Mouse (Mus musculus) liver, embryonic 14.5 days (tissue): ENCODE data around the gene Mst1. TPM values are rescaled to one million over a fixed set of nuclear protein-coding genes. Genes with fewer than 3 reads are reported as not detected.

ENCODE experiments used
- ATAC-seq: fragments of 200-750 bp; cut with Nextera tagmentation; 2 replicates; pipeline ENCODE4 v1.8.0; 2017; ENCODE audit warnings: moderate number of reproducible peaks, mild to moderate bottlenecking, moderate library complexity; ENCODE audit not compliant: insufficient read depth
- DNase-seq, 3 experiments: peaks; one replicate each; pipeline ENCODE4 v3.0.0-alpha.2; 2012 to 2013; ENCODE audit warnings: low read depth in 3 of 3, low spot score in 3 of 3
- H3K27ac ChIP-seq: fragments of 300-500 bp; sonication (generic); 2 replicates; pipeline ENCODE4 v1.5.1; 2014; ENCODE audit warnings: moderate library complexity, mild to moderate bottlenecking, control low read depth, inconsistent platforms
- H3K27me3 ChIP-seq: fragments of 300-500 bp; sonication (generic); 2 replicates; pipeline ENCODE4 v1.6.1; 2014; ENCODE audit warnings: mild to moderate bottlenecking, low read length, moderate library complexity; ENCODE audit not compliant: control insufficient read depth, insufficient read depth
- H3K36me3 ChIP-seq: fragments of 300-500 bp; sonication (generic); replicated peaks from 2 replicates; pipeline ENCODE4 v1.6.1; 2014; ENCODE audit warnings: low read depth; ENCODE audit not compliant: control insufficient read depth, insufficient read depth
- H3K4me1 ChIP-seq, 2 experiments: fragments of 200-500 bp in 1 of 2; fragments of 300-500 bp in 1 of 2; sonication (generic) in 1 of 2; replicated peaks; 2 replicates each; pipeline ENCODE4 v1.6.1; 2012 to 2014; ENCODE audit warnings: antibody characterized with exemption in 1 of 2, inconsistent platforms in 1 of 2, low read length in 1 of 2; ENCODE audit not compliant: control insufficient read depth in 2 of 2, insufficient read depth in 2 of 2
- H3K4me2 ChIP-seq: fragments of 300-500 bp; sonication (generic); 2 replicates; pipeline ENCODE4 v1.6.1; 2014; ENCODE audit warnings: low read depth, mild to moderate bottlenecking, control low read depth, moderate library complexity
- H3K4me3 ChIP-seq, 2 experiments: fragments of 200-500 bp in 1 of 2; fragments of 300-500 bp in 1 of 2; sonication (generic) in 1 of 2; 2 replicates each; pipeline ENCODE4 v1.5.1; 2012 to 2014; ENCODE audit warnings: low read depth in 2 of 2, low read length in 2 of 2, mild to moderate bottlenecking in 2 of 2, control low read depth in 1 of 2, inconsistent platforms in 1 of 2, moderate library complexity in 1 of 2; ENCODE audit not compliant: insufficient read depth in 1 of 2
- H3K9ac ChIP-seq: fragments of 300-500 bp; sonication (generic); replicated peaks from 2 replicates; pipeline ENCODE4 v1.6.1; 2014; ENCODE audit warnings: mild to moderate bottlenecking, control low read depth, moderate library complexity
- H3K9me3 ChIP-seq: fragments of 300-500 bp; sonication (generic); 2 replicates; pipeline ENCODE4 v1.6.1; 2016; ENCODE audit warnings: low read length, mixed read lengths; ENCODE audit not compliant: control insufficient read depth
- CTCF ChIP-seq: IDR thresholded peaks from 2 replicates; pipeline ENCODE4 v1.5.1; 2016; ENCODE audit warnings: antibody characterized with exemption, low read depth, control low read depth
- EP300 ChIP-seq: IDR thresholded peaks from 2 replicates; pipeline ENCODE4 v1.6.1; 2016; ENCODE audit warnings: antibody characterized with exemption, low read depth
- WGBS: fragments of 180-500 bp; shearing (Covaris S2); extraction: QIAGEN DNeasy Blood & Tissue Kit; methylation state at CpG from one replicate; pipeline ENCODE4 v1.1.7; 2014; ENCODE audit not compliant: insufficient replicate concordance; 5-methylcytosine and 5-hydroxymethylcytosine counted together
- polyA plus RNA-seq, 2 experiments: library from polyadenylated mRNA; depleted of rRNA in 1 of 2; stranded (reverse) in 1 of 2; unstranded in 1 of 2; fragments of >200 nt; fragmentation: Nextera tagmentation in 1 of 2; extraction: Ambion mirVana in 1 of 2; gene quantifications; 2 replicates each; pipeline versions ENCODE4 v1.2.1 to v1.2.3; 2012 to 2014

Mst1 gene
- polyA plus RNA-seq, 2 experiments: 21.0 to 24.1 TPM

DNA sequence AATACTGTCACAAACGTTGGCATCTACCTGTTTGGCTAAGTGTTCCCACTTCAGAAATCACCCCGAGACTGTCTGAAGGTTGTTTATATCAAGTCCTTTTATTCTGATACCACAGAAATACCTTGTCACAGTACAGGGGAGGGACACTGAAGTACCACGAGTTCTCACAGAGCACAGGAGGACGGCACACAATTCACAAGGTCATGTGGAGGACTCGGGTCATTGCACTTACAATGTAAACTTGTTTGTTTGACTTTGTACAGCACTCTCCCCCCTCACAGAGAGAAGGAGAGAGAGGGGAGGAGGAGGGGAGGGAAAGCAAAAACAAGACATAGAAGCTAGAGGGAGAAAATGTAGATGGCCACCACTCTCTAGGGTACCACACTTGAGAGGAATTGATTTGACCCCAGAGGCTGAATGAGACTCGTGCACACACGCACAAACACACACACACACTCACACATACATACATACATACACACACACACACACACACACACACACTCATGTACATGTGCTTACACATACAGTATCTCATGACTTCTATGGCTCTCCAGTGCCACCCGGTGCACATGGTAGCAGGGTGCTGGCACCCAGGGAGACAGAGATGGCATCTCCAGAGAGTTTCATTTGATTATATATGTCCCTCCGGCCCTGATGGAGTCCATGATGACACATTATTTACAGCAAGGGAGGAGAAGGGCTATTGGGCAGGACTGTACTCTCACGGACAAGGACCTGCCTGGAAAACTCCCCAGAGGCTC lies 15.9 kb downstream of the Mst1 start:
- Histone ChIP-seq H3K4me2 (peak overlapping the region; percentile 93), H3K9me3 (no peaks in the 10 kb centered on the region), H3K27ac (peak overlapping the region; percentile 96), H3K36me3 (peaks cover 19% of the 10 kb centered on the region), H3K4me3 (peak overlapping the region; percentile 95 to 98), H3K4me1 (peaks cover 25 to 27% of the 10 kb centered on the region in 2 experiments), H3K27me3 (no peaks in the 10 kb centered on the region), H3K9ac (peak overlapping the region; percentile 85)
- ATAC-seq (no peak), DNase-seq (no peak)
- peak; percentile 72 for TF ChIP-seq CTCF
- no peak for TF ChIP-seq EP300
- 39% methylated on average over 10 of the region's 10 CpGs for WGBS

GRCm38 (mm10) chr9:108099619-108100018 lies 19.4 kb downstream of the Mst1 start:
- no peak overlapping the region for H3K9ac ChIP-seq
- no peaks in the 10 kb centered on the region for H3K9me3 ChIP-seq
- DNase-seq: no peak
- no peak overlapping the region for H3K4me2 ChIP-seq
- H3K36me3 ChIP-seq: no peaks in the 10 kb centered on the region
- no peaks in the 10 kb centered on the region for H3K27me3 ChIP-seq
- no peak for TF ChIP-seq EP300
- TF ChIP-seq CTCF: no peak
- H3K4me3 ChIP-seq: no peak overlapping the region
- no peak overlapping the region; the same call in 1 of the 2 replicates for H3K27ac ChIP-seq
- ATAC-seq: no peak
- peaks cover 26 to 29% of the 10 kb centered on the region in 2 experiments for H3K4me1 ChIP-seq
- 87% methylated on average over 8 of the region's 8 CpGs for WGBS

DNA sequence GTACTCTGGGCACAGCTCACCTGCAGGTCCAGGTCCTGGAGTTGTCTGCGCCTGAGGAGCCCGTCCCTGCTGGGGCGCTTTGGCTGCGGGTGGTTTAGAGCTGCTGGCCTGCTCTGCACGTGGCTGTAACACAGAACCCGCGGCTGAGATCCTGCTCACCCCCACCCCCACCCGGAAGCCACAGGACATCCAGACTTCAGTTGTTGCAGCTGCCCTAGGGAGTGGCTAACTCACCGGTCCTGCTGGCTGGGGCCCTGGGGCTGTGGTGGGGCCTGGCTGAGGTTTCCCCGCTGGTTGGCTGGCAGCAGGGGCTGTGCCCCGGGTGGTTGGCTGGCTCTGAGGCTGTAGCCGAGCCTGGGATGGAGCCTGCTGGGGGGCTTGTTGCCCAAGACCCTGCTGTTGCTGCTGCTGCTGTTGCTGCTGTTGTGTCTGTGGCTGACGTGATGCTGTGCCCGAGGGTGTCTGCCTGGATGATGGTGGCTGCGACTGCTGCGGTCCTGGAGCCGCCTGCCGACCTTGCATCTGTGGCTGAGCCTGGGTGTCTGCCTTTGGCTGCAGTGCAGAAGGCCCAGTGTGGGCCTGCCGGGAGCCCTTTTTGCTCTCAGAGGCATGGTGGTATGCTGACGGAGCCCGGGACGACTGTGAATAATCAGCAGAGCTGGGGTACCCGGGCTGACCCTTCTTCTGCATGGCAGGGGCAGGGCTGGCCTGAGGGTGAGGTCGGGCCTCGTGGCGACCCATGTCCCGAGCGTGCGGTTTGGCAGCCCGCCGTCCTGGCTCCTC lies 24.7 kb downstream of the Mst1 start:
- peak in 1 of 3 experiments; percentile 45 for DNase-seq
- Histone ChIP-seq H3K4me3 (peak overlapping the region; percentile 39 to 40), H3K9ac (peak overlapping the region; percentile 59), H3K4me2 (peak overlapping the region; percentile 62), H3K27ac (no peak overlapping the region), H3K36me3 (no peaks in the 10 kb centered on the region), H3K4me1 (peaks cover 6% of the 10 kb centered on the region in 2 experiments; a peak in 2 of 4 replicates), H3K9me3 (no peaks in the 10 kb centered on the region), H3K27me3 (no peaks in the 10 kb centered on the region)
- TF ChIP-seq CTCF (no peak), EP300 (no peak)
- ATAC-seq: peak; percentile 78
- 36% methylated on average over 31 of the region's 31 CpGs for WGBS

GRCm38 (mm10) chr9:108105549-108105863 lies 25.3 kb downstream of the Mst1 start:
- peaks cover 6% of the 10 kb centered on the region in 2 experiments; a peak in 2 of 4 replicates for H3K4me1 ChIP-seq
- peak overlapping the region; percentile 62 for H3K4me2 ChIP-seq
- TF ChIP-seq CTCF (no peak), EP300 (no peak)
- H3K36me3 ChIP-seq: no peaks in the 10 kb centered on the region
- H3K27ac ChIP-seq: no peak overlapping the region
- H3K4me3 ChIP-seq: no peak overlapping the region; a peak in 1 of 4 replicates
- H3K27me3 ChIP-seq: peaks cover under 1% of the 10 kb centered on the region; the same call in 1 of the 2 replicates
- no peak for DNase-seq
- 60% methylated on average over 12 of the region's 12 CpGs for WGBS
- no peak overlapping the region; the same call in 1 of the 2 replicates for H3K9ac ChIP-seq
- ATAC-seq: no peak
- H3K9me3 ChIP-seq: no peaks in the 10 kb centered on the region

DNA sequence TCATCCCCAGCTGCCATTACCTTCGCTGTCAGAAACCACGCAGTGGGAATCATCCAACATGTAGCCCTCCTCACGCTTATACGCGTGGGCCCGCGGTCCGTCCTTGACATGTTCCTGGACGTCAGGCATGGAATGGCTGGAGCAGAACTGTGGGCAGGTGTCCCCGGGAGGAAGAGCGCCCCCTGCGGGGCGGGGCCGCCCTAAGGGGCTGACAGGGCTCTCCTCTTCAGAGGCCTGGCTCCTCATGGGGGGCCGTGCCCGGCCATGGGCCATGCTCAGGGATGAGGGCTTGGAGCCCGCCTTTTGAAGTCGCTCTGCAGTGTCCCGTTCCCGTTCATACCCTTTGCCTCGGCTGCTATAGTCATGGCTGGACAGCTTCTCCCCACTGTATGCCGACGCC lies 25.9 kb downstream of the Mst1 start:
- H3K27ac ChIP-seq: no peak overlapping the region
- no peak overlapping the region; the same call in 1 of the 2 replicates for H3K4me2 ChIP-seq
- WGBS: 86% methylated on average over 23 of the region's 23 CpGs
- ATAC-seq (no peak), DNase-seq (no peak)
- no peak overlapping the region for H3K4me3 ChIP-seq
- peaks cover 6% of the 10 kb centered on the region in 2 experiments; a peak in 2 of 4 replicates for H3K4me1 ChIP-seq
- TF ChIP-seq EP300: no peak
- TF ChIP-seq CTCF: peak; percentile 50
- H3K9me3 ChIP-seq: no peaks in the 10 kb centered on the region
- H3K9ac ChIP-seq: no peak overlapping the region
- H3K27me3 ChIP-seq: peaks cover 5% of the 10 kb centered on the region; the same call in 1 of the 2 replicates
- no peaks in the 10 kb centered on the region for H3K36me3 ChIP-seq
